Mouse (Mus musculus) CD4-positive, CD25-positive, alpha-beta regulatory T cell, adult 4 months (primary cell): ENCODE results near the gene Pxn. TPM values are rescaled to one million over a fixed set of nuclear protein-coding genes. Genes with fewer than 3 reads are reported as not detected.
"Not testable (repeated sequence)": the region's sequence is repeated elsewhere in the genome, so short reads cannot be mapped to it uniquely, and the experiment has no call there.

Experiments used
- ATAC-seq: one replicate; pipeline ENCODE4 v1.8.0; 2017
- polyA plus RNA-seq, 2 experiments: library from polyadenylated mRNA; unstranded; fragments of 100-300 nt; shearing (Covaris generic); gene quantifications; one replicate each; pipeline ENCODE4 v1.2.1; 2017

Pxn gene
- polyA plus RNA-seq, 2 experiments from 2014 or later, result 14.5 to 23.4 TPM

DNA sequence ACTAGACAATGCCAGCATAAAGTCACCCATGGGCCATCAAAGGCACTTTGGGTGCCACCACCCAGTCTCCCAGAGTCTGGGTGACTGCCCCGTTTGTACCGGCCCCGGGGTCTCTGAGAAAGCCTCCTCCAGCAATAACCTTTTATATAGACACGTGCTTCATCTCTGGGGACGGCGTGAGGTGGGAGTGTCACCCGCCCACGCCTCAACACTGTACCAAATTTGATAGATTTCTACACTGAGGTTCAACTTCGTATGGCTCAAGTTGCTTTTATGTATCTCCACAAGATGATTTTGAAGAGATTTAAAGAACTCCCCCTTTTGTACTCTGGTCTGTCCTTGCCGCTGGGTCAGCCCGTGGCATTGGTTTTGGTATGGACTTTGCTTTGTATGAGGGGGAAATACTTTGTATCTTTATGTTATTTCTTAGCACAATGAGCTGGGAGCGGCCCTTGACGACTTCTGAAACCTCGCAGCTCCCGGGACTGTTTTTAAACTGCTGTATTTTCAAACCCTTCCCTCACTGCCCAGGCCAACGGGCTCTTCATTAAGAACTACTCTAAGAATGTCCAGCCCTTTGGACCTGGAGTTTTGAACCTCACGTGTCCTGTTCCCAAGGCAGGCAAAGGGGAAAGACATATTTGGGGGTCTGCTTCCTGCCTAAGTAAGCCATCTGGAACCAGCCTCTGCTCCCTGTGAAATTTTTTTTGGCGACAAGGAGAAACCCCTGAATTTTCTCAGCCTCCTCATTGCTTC, 48.2 kb downstream of the Pxn start:
- ATAC-seq, result no peak

DNA sequence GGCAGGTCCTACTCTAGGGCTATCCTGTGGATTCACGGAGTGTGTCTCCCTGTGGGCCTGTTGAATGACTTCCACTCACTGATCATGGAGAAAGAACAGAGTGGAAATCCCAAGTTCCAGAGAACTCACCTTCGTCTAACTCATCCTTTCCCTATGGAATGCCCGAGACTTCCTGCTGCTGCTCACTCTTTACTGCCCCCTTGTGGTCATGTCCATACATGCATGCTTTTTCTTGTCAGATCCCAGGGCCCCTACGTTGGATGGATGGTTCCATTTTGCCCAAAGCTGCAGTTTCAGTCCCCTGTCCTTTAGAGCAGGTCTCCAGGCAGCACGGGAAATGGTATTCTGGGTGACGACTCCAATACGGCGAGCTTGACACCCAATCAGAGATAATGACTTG, 49.7 kb downstream of the Pxn start:
- no peak for ATAC-seq

DNA sequence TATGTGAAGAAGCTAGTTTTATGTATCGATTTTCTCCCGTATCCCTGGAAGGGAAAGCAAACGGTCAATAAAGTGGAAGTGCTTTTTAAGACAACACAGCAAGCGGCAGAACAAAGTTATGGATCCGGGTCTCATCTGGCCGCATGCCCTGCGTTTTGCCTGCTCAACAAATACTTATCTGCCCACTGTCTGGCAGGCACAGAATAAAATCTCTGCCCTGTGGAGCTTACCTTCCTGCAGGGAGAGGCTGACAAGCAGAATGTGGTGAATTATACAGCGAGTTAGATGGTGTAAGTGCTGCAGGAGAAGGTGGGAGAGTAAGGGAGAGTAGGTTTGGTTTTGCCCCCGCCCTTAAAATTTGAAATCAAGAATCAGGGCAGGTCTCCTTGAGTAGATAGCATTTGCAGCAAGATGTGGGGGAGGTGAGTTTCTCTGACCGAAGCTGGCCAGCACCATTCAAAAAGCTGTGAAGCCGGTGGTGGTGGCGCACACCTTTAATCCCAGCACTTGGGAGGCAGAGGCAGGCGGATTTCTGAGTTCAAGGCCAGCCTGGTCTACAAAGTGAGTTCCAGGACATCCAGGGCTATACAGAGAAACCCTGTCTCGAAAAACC, 51.8 kb downstream of the Pxn start:
- no peak for ATAC-seq

DNA sequence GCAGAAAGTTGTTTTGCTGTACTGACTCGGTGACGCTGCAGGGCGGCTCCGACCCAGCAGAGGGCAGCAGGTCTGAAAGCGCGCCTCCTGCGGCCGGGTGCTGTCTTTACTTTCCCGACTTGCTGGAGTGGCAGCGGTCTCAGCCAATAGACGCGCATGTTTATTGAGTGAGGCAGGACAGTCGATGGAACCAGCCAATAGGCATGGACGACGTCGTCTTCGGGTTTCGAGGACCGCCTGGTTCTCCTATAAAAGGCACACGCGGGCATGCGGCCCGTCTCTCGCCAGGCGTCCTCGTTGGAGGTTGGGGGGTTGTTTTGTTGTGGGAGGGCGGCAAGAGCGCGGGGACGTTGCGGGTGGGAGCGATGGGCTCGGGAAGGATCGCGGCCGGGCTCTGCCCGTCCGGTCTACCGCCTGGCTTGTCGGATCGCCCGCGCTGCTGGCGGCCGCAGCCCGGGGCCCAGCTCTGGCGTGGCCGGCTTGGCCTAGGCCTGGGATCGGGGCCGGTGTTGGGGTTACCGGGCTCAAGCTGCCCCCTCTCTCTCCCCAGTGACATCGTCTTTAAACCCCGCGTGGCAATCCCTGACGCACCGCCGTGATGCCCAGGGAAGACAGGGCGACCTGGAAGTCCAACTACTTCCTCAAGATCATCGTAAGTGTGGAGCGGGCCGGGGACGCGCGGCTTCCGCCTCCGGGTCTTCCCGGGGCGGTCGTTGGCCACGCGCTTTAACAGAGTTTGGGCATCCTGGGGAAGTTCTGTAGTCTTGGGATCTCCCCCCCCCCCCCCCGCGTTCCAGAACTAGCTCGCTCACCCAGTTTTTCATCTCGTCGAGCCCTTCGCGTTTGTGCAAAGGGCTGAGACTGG, 53.0 kb downstream of the Pxn start, which contains the start of gene Rplp0:
Rplp0 (plus strand) TSS at position 231 of the 865 bp plus-strand sequence.
- peak; percentile 99 for ATAC-seq

DNA sequence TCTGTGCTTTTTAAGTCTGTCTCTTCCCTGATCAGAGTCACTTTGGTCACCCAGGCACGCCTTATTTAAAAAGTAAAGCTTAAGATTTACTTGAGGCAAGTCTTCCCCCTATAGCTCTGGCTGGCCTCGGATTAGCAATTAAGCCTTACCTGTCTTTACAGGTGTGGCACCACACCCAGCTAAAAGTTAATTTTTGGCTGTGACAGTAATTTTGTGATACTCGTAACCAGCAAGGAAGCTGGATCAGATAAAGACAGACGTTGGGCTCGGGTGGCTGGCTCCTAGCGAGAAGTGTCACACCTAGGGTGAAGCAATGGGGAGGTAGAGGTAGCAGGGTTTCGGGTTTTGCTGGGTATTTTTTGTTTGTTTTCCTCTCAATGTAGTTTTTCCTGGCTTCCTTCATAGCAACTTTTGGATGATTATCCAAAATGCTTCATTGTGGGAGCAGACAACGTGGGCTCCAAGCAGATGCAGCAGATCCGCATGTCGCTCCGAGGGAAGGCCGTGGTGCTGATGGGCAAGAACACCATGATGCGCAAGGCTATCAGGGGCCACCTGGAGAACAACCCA, 53.9 kb downstream of the Pxn start:
- ATAC-seq, result no peak

DNA sequence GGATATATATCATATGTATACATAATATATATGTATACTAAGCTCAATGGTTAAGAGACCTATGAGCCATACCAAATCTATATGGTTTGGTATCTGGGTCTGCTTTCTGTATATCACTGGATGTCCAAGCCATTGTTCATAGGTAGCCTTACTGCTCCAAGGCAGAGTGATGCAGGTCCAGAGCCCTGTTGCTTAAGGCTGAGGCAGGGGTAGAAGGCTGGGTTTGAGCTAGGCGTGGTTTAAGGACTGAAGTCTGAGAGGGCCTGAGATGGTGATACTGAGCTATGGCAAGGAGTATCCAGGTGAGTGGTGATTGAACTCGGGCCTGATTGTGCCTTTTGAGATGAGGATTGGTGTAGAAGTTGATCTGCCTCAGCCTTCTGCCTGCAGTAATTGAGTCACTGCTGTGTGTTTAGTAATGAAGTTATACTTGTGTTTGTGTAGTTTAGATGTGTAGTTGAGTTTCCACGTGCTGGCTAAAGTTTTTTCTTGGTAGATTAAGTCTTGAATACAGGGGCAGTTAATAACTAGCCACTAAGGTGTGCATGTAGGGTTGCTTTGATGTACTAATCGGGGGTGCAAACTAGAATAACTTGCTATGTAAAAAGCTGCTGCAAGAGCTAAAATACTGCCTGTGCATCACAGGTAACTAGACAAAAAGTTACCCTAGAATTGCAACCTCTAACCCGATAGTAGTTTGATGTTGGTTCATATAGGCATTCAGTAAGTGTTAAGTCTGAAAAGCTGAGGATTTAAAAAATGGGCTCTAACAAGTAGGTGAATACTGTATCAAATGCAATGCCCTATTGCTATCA, 57.5 kb downstream of the Pxn start:
- ATAC-seq, result no peak

DNA sequence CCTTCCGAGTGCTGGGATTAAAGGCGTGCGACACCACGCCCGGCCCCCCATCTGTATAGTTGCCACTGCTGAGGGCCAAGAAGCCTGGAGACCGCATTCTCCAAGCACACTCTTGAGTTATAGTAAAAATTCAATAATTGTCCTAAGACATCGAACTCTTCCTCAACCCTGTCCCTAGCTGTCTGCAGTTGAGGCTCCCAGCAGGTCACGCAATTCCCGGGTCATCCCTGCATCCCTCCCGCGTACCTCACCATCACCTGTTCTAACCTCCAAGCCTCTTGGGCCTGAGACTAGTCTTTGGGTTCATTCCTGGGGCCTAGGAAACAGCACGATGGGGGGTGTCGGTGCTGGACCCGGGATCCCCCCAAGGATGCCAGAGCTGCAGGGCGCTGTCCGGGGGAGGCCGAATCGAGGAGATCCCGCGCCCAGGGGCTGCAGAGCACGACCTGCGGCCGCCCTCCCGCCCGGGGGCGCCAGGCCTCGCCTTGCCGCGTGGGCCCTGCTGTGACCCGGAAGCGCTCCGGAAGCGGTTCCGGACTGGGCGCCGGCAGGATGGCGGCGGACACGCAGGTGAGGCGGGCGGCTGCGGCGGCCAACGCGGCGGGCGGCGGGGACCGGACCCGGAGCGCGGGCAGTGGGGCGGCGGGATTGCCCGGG, 58.4 kb downstream of the Pxn start, which contains the start of gene Gcn1l1:
Gcn1l1 (plus strand) TSS at position 518 of the 657 bp plus-strand sequence.
- ATAC-seq, result peak; percentile 90

DNA sequence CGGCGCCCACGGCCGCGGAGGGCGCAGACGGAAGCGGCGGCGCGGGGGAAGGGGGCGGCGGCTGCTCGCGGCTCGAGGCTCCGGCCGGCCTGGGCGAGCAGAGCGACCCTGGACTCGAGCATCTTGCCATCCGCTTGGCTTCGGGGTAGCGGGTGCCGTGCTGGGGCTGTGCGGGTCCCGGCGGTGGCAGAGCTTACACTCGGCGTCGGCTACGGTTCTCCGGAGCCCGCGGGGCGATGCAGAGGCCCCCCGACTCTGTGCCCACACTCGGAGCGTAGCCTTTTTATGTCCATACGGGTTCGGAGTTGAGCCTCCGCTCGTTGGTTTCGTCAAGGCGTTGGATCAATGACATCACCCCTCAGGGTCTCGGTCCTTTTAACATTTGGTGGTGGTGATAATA, 58.9 kb downstream of the Pxn start:
- ATAC-seq, result peak; percentile 30

DNA sequence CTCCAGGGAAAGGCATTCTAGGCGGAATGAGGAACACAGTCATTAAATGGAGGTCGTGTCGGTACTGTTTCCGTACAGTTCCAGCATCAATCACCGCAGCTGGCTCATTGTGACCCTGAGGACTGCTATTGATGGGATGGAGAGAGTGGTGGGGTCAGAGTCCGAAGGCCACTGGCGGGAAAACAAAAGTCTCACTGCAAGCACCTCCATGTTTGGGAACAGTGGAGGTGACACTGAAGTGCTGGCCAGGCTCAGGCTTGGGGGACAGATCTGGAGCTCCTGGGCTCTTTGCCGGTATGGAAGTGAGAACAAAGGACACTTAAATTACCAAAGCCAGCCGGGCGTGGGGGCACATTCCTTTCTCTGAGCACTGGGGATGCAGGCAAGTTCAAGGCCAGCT, 62.2 kb downstream of the Pxn start:
- no peak for ATAC-seq

DNA sequence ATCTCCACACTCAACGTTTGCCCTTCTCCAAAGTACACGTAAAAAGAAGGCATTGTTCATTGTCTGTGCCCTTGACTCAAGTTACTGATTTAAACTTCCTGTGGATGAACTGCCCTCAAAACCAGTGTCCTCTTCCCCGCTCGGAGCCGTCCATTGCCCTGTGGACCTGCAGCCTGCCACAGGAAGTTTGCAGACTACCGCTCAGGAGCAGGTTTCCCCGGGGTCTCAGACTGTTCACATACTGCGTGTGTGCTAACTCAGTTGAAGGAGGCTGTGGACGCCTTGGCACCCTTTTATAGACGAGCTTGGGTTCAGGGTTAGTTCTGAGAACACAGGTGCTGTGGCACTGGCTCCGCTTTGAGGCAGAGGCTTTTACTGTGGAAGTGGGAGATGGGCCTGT, 62.8 kb downstream of the Pxn start:
- no peak for ATAC-seq

DNA sequence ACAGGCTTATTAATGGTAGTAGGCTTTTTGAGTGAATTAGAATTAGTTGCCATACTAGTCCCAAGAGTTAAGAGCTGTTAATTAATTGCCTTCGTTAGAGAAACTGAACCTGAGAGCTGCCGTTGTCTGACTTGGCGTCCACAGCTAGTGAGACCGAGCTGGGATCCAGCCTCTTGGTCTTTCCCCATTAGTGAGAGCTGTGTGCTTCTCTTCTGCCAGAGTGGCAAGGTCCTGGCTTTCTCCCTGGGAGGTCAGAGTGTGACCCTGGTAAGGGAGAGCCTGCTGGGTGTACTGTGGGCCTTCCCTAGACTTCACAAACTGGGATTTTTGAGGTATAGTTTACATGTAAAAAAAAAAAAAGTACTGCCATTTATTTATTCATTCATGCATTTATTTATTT, 63.2 kb downstream of the Pxn start:
- no peak for ATAC-seq

DNA sequence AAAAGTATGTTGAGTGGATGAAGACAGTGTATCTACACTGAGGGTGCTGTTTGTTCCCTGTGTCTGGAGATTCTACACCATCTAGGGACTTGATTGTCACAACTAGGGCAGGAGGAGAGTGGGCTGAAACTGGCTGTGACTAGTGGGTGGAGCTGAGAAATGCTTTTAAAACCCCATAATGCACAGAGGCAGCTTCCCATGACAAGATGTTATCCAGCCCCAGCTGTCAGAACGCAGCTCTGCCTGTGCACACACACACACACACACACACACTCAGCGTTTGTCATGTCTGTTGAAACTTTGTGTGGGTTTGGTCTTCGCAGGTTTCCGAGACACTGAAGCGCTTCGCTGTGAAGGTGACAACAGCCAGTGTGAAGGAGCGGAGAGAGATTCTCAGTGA, 64.6 kb downstream of the Pxn start:
- ATAC-seq, result no peak

DNA sequence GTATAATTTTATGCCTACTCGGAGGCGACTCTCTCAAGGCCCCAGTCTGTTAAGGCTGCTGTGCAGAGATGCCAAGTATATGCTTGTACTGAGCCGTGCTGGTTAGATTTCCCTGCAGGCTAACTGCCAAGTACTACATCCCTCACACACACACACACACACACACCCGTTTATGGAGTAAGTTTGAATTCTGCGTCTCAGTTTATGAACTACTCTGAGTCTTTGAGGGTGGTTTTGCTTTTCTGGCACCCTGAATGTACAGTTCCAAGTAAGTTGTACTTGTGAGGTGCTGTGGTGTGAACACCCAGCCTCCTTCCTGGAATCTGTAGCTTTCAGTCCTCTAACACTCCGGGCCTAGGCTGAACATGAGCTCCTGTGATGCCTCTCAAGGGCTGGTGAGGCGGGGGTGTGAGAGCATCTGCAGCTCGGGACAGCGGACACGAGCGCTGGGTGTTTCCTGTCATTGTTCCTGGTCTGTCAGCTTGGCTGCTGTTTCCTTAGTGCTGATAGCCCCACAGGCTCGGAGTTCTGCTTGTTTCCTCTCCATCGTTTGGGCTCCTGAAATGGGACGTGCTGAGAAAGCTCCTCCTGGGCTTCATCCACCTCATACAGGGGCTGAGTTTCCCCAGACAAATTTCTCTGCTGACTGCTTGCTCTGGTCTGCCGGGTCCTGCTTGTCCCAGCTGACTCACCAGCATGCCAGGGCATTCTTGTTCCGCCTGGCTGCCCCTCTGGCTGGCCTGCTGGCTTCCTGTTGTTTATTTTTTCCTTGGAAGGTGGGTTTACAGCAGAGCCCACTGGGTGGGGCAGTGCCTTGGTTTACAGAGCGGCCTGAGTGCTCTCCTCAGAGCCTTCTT, 66.4 kb downstream of the Pxn start:
- ATAC-seq, result no peak

DNA sequence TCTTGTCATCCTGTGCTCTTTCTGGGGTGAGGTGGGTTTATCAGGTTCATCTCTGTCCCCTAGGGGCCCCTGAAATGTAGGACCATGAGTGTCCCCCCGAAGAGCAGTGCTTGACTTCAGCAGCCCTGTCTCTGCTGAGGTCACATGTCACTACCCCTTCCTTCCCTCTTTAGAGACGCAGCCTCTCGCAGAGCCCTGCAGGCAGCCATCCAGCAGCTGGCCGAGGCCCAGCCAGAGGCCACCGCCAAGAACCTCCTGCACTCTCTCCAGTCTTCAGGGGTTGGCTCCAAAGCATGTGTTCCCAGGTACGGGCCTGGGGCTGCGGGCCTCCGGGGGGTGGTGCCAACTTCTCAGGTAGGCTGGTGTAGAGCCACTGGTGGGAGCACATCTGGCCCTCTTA, 68.5 kb downstream of the Pxn start:
- no peak for ATAC-seq

DNA sequence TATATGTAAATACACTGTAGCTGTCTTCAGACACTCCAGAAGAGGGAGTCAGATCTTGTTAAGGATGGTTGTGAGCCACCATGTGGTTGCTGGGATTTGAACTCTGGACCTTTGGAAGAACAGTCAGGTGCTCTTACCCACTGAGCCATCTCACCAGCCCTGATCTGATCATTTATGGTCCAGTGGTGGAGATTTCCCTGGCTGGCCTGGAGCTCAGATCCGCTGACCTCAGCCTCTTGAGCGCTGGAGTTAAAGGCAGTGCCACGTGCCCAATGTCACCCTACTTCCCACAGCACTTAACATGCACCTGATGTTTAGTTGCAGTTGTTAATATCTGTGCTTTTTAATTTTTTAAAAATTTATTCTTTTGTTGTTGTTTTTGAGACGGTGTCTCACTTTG, 71.2 kb downstream of the Pxn start:
- ATAC-seq, result not testable (repeated sequence)

DNA sequence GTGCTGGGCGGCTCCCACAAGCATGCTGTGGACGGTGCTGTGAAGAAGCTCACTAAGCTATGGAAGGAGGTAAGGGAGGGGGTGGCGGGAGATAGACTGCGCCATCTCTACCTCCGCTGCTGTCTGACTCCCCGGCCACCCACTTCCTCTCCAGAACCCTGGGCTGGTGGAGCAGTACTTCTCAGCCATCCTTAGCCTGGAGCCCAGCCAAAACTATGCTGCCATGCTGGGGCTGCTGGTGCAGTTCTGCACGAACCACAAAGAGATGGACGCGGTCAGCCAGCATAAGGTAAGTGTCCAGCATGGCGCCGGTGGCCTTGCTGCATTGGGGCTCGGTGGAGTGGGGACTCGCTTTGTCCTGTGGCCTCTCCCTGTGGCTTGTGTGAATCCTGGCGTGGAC, 72.4 kb downstream of the Pxn start:
- no peak for ATAC-seq

DNA sequence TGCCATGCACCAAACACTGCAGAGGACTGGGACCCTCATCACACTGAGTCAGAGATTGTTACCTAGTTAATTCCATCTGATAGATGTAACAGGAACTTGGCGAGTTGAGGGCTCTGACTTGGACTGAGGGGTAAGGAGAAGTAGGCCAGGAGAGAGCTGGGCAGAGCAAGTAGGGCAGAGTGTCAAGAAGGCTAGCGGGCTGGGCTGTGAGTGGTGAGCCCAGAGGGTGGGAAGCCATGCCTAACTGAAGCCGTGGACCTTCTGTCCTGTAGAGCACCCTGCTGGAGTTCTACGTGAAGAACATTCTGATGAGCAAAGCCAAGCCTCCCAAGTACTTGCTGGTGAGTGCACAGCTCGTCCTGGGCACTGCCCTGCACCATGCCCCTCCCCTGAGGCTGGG, 72.9 kb downstream of the Pxn start:
- no peak for ATAC-seq

DNA sequence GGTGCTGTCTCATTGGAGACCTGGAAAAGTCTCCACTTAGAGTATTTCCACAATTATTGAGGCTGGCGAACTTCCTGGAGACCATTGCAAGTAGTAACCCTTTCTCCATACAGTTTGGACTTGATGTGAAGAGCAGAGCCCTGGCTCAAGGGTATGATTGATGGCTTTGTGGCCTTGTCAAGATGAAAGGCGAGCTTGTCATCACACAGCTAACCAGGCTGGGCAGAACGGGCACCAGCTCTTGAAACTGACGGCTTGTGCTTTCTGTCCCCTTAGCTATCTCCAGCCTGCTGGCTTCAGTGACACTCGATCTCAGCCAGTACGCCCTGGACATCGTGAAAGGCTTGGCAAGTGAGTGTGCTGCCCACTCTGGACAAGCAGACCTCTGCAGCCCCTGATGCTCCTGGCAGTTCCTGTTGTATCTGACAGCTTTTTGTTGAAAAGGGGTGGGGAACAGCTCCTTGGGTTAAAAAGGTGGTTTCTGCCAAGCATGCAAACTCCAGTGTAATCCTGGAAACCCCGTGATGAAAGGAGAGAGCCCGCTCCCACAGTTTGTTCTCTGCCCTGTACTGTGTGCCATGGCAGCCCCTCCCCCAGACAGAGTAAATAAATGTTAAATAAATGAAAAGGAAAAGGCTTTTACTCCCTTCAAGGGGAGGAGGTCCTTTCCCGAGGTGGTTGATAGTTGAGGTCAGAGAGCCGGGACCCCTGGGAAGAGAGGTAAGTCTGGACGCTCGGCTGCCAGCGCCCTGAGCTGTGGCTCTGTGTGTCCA, 73.9 kb downstream of the Pxn start:
- no peak for ATAC-seq

DNA sequence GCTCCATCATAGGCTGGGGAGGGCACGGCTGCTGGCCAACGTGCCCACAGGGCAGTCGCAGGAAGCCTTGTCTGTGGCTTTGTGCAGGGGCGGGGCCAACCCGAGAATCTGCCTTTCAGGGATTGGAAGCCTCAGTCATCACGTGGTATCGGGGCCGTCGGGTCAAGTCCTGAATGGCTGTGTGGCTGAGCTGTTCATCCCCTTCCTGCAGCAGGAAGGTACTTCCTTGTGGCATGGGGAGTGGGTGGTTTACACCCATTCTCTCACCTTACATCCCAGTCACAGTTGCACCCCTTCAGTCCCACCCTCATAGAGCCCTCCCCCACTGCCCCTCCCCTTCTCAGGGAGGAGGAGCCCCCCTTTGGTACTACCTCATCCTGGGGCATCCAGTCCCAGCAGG, 75.2 kb downstream of the Pxn start:
- no peak for ATAC-seq

DNA sequence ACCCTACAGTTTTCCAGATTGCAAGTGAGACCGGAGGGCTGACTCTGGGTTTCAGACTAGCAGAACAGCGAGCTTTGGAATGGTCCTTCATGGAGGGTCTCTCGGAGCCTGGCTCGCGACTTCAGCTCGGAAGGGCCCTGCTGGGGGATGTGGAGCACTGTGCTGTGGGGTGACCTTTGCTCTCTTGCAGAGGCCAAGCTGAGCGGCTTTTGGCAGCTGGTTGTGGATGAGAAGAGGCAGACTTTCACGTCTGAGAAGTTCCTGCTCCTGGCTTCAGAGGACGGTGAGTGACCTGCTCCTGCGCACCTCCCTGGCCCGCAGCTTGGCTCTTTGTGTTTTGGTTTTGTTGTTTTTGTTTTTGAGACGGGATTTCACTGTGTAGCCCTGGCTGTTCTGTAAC, 79.1 kb downstream of the Pxn start:
- ATAC-seq, result no peak
